Mouse (Mus musculus): ENCODE data around the gene Ppp4r1. TPM values are rescaled to one million over a fixed set of nuclear protein-coding genes. Genes with fewer than 3 reads are reported as not detected.

Gene Ppp4r1
- polyA plus RNA-seq, 1 experiment from 2014 or later, result 54.9 TPM

DNA sequence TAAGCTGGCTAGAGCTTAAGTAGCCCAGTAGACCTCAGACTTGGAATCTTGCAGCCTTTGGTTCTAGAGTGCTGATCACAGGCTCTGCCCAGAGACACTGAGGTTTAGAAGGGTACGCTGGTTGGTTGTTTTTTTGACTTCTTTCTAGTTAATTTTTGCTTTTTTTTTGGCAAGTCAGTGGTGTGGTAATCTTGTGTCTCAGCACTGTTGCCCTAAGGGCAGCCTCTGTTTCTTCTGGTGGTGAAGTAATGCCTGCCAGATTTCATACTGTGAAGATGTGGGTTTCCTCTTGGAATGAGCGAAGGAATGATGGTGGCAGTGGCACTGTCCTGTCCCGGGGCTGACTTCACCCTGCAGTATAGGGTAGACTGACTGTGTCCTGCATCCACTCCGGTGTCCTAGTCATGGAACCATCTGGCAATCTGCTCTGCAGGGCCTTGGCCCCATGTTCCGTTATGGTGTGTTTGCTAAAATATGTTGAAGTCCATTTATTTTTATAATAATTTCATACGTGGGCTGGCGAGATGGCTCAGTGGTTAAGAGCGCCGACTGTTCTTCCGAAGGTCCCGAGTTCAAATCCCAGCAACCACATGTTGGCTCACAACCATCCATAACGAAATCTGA, 11.0 kb downstream of the Ppp4r1 start:
- Histone ChIP-seq H3K9me3 (no peaks in the 10 kb centered on the region), H3K27ac (replicated peaks) (no peak overlapping the region), H3K27me3 (no peaks in the 10 kb centered on the region), H3K4me3 (no peak overlapping the region), H3K4me2 (replicated peaks) (no peak overlapping the region), H3K9ac (replicated peaks) (no peak overlapping the region), H3K4me1 (peaks cover 3% of the 10 kb centered on the region; the same call in 1 of the 2 replicates), H3K36me3 (no peaks in the 10 kb centered on the region; the same call in 1 of the 2 replicates)
- no peak for ATAC-seq (ENCODE audit: low FRiP score, low read depth)
- WGBS, result 96% methylated on average over 12 of the region's 12 CpGs

GRCm38 (mm10) chr17:65794096-65794850, 11.9 kb downstream of the Ppp4r1 start:
- Histone ChIP-seq H3K9ac (replicated peaks) (no peak overlapping the region), H3K4me2 (replicated peaks) (no peak overlapping the region), H3K27me3 (no peaks in the 10 kb centered on the region), H3K4me3 (no peak overlapping the region), H3K4me1 (no peaks in the 10 kb centered on the region), H3K36me3 (no peaks in the 10 kb centered on the region; the same call in 1 of the 2 replicates), H3K9me3 (no peaks in the 10 kb centered on the region), H3K27ac (replicated peaks) (no peak overlapping the region)
- no peak for ATAC-seq (ENCODE audit: low FRiP score, low read depth)
- WGBS, result 87% methylated on average over 13 of the region's 13 CpGs

DNA sequence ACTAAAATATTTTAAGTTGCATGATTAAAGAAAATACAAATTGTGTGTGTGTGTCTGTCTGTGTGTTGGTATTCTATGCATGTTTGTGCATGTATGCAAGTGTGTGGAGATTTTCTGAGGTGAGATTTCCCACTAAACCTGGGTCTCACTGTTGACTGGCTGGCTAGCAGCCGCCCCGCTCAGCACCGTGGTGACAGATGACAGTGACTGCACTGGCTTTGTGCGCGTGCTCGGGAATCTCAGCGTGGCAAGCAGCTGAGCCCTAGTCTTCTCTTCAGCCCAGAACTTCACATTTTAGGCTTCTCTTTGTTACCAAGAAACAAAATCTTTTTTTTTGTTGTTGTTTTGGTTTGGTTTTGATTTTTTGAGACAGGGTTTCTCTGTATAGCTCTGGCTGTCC, 13.7 kb downstream of the Ppp4r1 start:
- H3K4me3 ChIP-seq, result no peak overlapping the region
- no peak for ATAC-seq (ENCODE audit: low FRiP score, low read depth)
- WGBS, result 90% methylated on average over 7 of the region's 7 CpGs
- H3K36me3 ChIP-seq, result no peaks in the 10 kb centered on the region; the same call in 1 of the 2 replicates
- no peaks in the 10 kb centered on the region for H3K27me3 ChIP-seq
- H3K4me2 ChIP-seq (replicated peaks), result no peak overlapping the region
- H3K27ac ChIP-seq (replicated peaks), result no peak overlapping the region
- 0 out of 2 replicates have a peak, but pooled peaks cover 2% of the 10 kb centered on the region for H3K4me1 ChIP-seq
- H3K9ac ChIP-seq (replicated peaks), result no peak overlapping the region
- no peaks in the 10 kb centered on the region for H3K9me3 ChIP-seq

DNA sequence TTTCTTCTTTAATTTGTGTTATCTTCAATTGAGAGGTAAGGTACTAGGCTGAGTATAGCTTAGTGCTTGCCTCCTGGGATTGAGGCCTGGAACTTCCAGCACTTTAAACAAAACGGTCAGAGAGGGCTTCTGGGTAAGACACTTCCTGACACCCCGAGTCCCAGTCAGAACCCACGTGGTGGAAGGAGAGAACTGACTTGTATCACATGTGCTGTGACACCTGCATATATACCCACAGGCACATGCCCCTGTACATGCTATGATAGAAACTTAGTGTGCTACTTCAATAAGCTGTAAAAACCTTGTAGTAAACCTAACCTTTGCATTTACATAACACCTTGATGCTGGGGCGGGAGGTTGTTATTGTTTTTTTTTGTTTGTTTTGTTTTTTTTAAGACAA, 16.1 kb downstream of the Ppp4r1 start:
- 80% methylated on average over 4 of the region's 4 CpGs for WGBS
- no peak overlapping the region for H3K27ac ChIP-seq (replicated peaks)
- H3K4me2 ChIP-seq (replicated peaks), result no peak overlapping the region
- no peaks in the 10 kb centered on the region for H3K9me3 ChIP-seq
- no peak overlapping the region for H3K9ac ChIP-seq (replicated peaks)
- 0 out of 2 replicates have a peak, but pooled peaks cover 2% of the 10 kb centered on the region for H3K4me1 ChIP-seq
- H3K36me3 ChIP-seq, result no peaks in the 10 kb centered on the region; the same call in 1 of the 2 replicates
- H3K4me3 ChIP-seq, result no peak overlapping the region
- no peaks in the 10 kb centered on the region for H3K27me3 ChIP-seq
- no peak for ATAC-seq (ENCODE audit: low FRiP score, low read depth)

GRCm38 (mm10) chr17:65799353-65799752, 17.0 kb downstream of the Ppp4r1 start:
- H3K9me3 ChIP-seq, result no peaks in the 10 kb centered on the region
- ATAC-seq (ENCODE audit: low FRiP score, low read depth), result no peak
- H3K4me3 ChIP-seq, result no peak overlapping the region
- no peaks in the 10 kb centered on the region; the same call in 1 of the 2 replicates for H3K36me3 ChIP-seq
- no peak overlapping the region for H3K27ac ChIP-seq (replicated peaks)
- H3K4me2 ChIP-seq (replicated peaks), result no peak overlapping the region
- no peaks in the 10 kb centered on the region for H3K27me3 ChIP-seq
- no peak overlapping the region for H3K9ac ChIP-seq (replicated peaks)
- 86% methylated on average over 1 of the region's 1 CpGs for WGBS
- 0 out of 2 replicates have a peak, but pooled peaks cover 2% of the 10 kb centered on the region for H3K4me1 ChIP-seq

DNA sequence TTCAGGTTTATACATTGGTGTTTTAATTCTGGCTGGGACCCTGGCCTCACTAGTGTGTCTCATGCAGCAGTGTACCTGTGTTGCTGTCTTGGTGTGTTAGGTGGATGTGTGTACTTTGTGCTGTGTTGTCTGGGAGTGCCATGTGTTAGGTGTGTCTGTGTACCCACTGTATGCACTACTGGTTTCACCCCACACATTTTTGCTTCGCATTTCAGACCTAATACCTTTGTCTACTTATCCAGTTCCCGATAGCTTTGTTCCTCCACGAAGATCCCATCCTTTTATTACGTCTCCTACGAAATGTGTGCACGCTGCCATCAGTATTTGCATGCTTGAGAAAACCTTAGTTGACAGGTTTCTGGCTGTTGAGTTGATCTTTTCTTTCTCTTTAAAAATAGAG, 18.1 kb downstream of the Ppp4r1 start:
- Histone ChIP-seq H3K4me2 (replicated peaks) (no peak overlapping the region), H3K4me1 (0 out of 2 replicates have a peak, but pooled peaks cover 2% of the 10 kb centered on the region), H3K27me3 (no peaks in the 10 kb centered on the region), H3K36me3 (peaks cover 6% of the 10 kb centered on the region), H3K9me3 (no peaks in the 10 kb centered on the region), H3K27ac (replicated peaks) (no peak overlapping the region), H3K4me3 (no peak overlapping the region), H3K9ac (replicated peaks) (no peak overlapping the region)
- WGBS, result 97% methylated on average over 6 of the region's 6 CpGs
- no peak for ATAC-seq (ENCODE audit: low FRiP score, low read depth)

DNA sequence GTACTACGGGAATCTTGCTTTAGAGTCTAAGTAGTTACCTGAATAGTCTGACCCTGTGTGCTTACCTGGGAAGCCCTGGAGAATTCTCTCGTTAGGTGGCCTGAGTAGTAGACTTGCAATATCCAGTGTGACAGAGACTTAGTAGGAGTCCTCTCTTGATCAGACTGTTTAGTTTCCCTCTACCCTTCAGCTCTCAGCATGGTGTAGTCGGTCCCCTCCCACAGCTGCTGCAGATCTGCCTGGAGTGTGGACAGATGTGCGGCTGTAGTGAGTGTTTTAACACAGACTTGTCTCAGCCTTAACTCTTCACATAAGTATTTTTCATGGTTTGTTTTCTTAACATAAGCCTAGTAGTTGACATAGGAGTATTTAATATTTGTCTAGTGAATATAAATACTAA, 19.7 kb downstream of the Ppp4r1 start:
- ATAC-seq (ENCODE audit: low FRiP score, low read depth), result no peak
- Histone ChIP-seq H3K27ac (replicated peaks) (no peak overlapping the region; the same call in 1 of the 2 replicates), H3K36me3 (peaks cover 6% of the 10 kb centered on the region), H3K4me1 (0 out of 2 replicates have a peak, but pooled peaks cover 2% of the 10 kb centered on the region), H3K9me3 (no peaks in the 10 kb centered on the region), H3K27me3 (no peaks in the 10 kb centered on the region), H3K4me2 (replicated peaks) (no peak overlapping the region), H3K4me3 (no peak overlapping the region), H3K9ac (replicated peaks) (no peak overlapping the region)
- WGBS, result 79% methylated on average over 4 of the region's 4 CpGs

DNA sequence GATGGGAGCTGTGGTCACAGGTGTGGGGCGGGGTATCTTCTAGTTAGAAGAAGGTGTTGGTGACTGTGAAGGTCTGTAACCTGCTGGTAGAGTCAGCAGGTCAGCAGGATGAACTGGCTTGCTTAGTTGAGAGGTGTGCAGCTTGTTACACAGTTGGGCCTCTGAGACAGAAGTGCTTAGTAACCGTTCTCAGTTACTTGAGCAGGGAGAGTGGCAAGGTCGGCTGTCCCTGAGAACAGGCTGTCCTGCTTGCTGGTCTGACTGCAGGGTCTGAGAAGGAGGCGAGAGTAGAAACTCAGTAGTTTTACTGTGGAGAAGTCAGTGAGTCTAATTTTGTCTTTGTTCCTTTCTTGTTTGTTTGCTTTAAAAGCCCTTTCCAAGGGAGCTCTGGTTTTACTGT, 23.6 kb downstream of the Ppp4r1 start:
- Histone ChIP-seq H3K4me2 (replicated peaks) (no peak overlapping the region), H3K27me3 (no peaks in the 10 kb centered on the region), H3K4me3 (no peak overlapping the region), H3K9me3 (no peaks in the 10 kb centered on the region), H3K9ac (replicated peaks) (no peak overlapping the region), H3K27ac (replicated peaks) (no peak overlapping the region), H3K36me3 (peaks cover 22% of the 10 kb centered on the region), H3K4me1 (no peaks in the 10 kb centered on the region)
- ATAC-seq (ENCODE audit: low FRiP score, low read depth), result no peak
- 86% methylated on average over 4 of the region's 4 CpGs for WGBS

DNA sequence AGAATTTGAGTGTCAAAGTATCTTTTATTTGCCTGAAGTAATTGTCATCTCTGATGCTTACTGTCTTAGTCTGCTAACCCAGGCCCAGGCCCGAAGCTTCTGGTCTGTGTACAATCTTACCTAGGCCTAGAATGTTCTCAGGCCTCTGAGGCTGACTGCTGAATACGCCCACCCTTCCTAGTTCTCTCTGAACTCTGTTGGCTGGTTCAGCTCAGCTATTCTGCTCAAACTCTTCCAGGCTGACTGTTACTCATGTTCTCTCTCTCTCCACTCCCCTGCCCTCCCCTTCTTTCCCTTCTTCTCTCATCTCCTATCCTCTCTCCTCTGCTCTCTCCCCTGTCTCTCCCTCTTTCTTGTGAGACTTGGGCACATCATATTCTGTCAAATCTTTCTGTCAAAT, 24.0 kb downstream of the Ppp4r1 start:
- ATAC-seq (ENCODE audit: low FRiP score, low read depth), result no peak
- H3K9me3 ChIP-seq, result no peaks in the 10 kb centered on the region
- no peak overlapping the region for H3K9ac ChIP-seq (replicated peaks)
- H3K4me1 ChIP-seq, result no peaks in the 10 kb centered on the region
- no peak overlapping the region for H3K27ac ChIP-seq (replicated peaks)
- no peak overlapping the region for H3K4me3 ChIP-seq
- H3K36me3 ChIP-seq, result peaks cover 26% of the 10 kb centered on the region
- no peak overlapping the region for H3K4me2 ChIP-seq (replicated peaks)
- WGBS, result 80% methylated on average over 2 of the region's 2 CpGs
- H3K27me3 ChIP-seq, result no peaks in the 10 kb centered on the region

DNA sequence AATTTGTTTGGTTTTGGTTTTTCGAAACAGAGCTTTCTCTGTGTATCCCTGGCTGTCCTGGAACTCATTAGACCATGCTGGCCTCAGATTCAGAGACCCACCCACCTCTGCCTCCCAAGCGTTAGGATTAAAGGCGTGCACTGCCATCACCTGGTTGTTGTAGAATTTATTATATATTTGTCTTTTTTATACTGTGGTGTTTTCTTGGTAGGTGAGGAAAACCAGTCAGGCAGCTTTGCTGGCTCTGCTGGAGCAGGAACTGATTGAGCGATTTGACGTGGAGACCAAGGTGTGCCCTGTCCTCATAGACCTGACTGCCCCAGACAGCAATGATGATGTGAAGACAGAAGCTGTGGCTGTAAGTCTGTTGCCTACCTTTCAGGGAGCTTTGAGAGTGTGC, 28.7 kb downstream of the Ppp4r1 start:
- no peak overlapping the region for H3K9ac ChIP-seq (replicated peaks)
- no peak overlapping the region for H3K27ac ChIP-seq (replicated peaks)
- WGBS, result 89% methylated on average over 5 of the region's 5 CpGs
- no peaks in the 10 kb centered on the region for H3K27me3 ChIP-seq
- no peaks in the 10 kb centered on the region for H3K9me3 ChIP-seq
- peaks cover 59% of the 10 kb centered on the region for H3K36me3 ChIP-seq
- no peak overlapping the region for H3K4me3 ChIP-seq
- no peaks in the 10 kb centered on the region for H3K4me1 ChIP-seq
- H3K4me2 ChIP-seq (replicated peaks), result no peak overlapping the region
- ATAC-seq (ENCODE audit: low FRiP score, low read depth), result no peak

- WGBS, result 95% methylated on average over 8 of the region's 8 CpGs
- peaks cover 73% of the 10 kb centered on the region for H3K36me3 ChIP-seq
- no peak overlapping the region for H3K27ac ChIP-seq (replicated peaks)
- H3K9ac ChIP-seq (replicated peaks), result no peak overlapping the region
- no peaks in the 10 kb centered on the region for H3K4me1 ChIP-seq
- H3K27me3 ChIP-seq, result no peaks in the 10 kb centered on the region
- no peak overlapping the region for H3K4me2 ChIP-seq (replicated peaks)
- no peak for ATAC-seq (ENCODE audit: low FRiP score, low read depth)
- no peaks in the 10 kb centered on the region for H3K9me3 ChIP-seq
- no peak overlapping the region for H3K4me3 ChIP-seq
Observed at GRCm38 (mm10) chr17:65813763-65814162, 31.4 kb downstream of the Ppp4r1 start.

DNA sequence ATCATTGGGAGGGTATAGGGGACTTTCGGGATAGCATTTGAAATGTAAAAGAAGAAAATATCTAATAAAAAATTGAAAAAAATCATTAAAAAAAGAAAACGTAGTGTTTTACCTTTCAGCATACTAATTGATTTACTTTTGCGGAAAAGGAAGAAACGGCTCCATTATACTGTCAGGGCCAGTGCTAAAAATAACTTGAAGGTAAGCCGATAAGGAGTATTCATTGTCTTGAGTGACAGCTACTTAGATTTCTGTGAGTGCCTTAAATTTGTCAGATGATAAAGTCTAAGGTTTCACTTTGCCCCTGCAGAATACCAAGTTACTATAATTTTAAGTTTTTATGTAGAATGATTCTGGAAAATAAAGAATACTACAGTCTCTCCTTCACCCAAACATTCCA, 37.8 kb downstream of the Ppp4r1 start:
- no peak for ATAC-seq (ENCODE audit: low FRiP score, low read depth)
- H3K4me2 ChIP-seq (replicated peaks), result no peak overlapping the region
- H3K27me3 ChIP-seq, result no peaks in the 10 kb centered on the region
- H3K4me1 ChIP-seq, result no peaks in the 10 kb centered on the region
- whole genome bisulfite sequencing, result 88% methylated on average over 5 of the region's 5 CpGs
- no peak overlapping the region for H3K9ac ChIP-seq (replicated peaks)
- H3K36me3 ChIP-seq, result peaks cover 74% of the 10 kb centered on the region
- H3K4me3 ChIP-seq, result no peak overlapping the region
- H3K9me3 ChIP-seq, result no peaks in the 10 kb centered on the region
- no peak overlapping the region for H3K27ac ChIP-seq (replicated peaks)

Data from midbrain, embryonic 12.5 days (tissue).